Mouse (Mus musculus): ENCODE measurements around the gene Fam71b. TPM values are rescaled to one million over a fixed set of nuclear protein-coding genes. Genes with fewer than 3 reads are reported as not detected.
"Not testable (repeated sequence)": the region's sequence is repeated elsewhere in the genome, so short reads cannot be mapped to it uniquely, and the experiment has no call there.

The Fam71b gene
- polyA plus RNA-seq, 1 experiment = 0.04 TPM

- no peak for DNase-seq (ENCODE audit: low read depth, low spot score)
- WGBS = 35% methylated on average over 5 of the region's 5 CpGs
Measured at GRCm38 (mm10) chr11:46418860-46419259, 22.5 kb downstream of the Fam71b start.

DNA sequence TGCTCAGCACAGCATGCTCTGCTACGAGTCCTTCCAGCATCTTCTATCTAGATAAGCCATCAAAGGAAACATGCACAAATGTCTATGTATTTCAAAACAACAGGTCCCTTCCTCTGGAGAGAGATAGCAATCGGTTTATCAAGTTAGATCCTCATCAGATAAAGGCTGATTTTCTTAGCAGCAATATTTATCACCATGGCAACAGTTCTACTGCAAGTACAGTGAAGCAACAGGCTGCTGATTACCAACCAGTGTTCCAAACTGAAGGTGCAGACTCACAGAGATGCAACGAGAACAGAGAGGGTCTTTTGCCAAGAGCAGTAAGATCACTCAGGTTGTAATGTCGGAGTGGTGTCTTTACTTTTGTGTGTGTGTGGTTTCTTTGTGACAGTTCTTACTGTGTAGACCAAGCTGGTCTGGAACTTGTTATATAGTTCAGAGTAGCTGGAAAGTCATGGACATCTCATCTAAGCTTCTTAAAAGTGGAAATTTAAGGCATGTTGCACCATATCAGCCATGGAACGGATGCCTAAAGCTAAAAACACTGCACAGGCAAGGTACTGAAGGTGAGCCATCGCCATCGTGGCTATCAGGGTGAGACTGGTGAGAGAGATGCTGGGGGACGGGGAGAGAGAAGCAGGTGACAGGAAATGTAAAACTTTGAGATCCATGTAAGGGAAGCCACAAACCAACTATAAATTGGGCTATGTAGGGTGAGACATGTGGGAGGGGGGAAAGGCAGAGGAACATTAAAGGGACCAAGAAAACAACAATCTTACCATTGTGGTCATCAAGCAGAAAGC is 24.9 kb downstream of the Fam71b start:
- no peak for DNase-seq (ENCODE audit: low read depth, low spot score)
- 68% methylated on average over 8 of the region's 8 CpGs for WGBS

GRCm38 (mm10) chr11:46428131-46428530 is 31.8 kb downstream of the Fam71b start:
- DNase-seq (ENCODE audit: low read depth, low spot score) = not testable (repeated sequence)
- WGBS = 38% methylated on average over 4 of the region's 4 CpGs

DNA sequence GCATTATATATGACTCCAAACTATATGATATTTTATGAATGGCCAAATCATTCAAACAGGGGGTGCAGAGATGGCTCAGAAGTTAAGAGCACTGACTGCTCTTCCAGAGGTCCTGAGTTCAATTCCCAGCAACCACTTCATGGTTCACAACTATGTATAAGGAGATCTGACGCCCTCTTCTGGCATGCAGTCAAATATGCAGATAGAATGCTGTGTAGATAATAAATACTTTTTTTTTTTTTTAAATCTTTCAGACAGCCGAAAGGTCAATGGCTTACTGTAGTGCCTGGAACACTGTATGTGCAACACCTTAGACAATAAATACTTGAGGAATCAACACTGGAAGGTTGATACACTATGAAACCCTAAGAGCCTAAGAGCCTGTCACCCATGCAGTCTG is 33.8 kb downstream of the Fam71b start:
- 83% methylated on average over 2 of the region's 2 CpGs for WGBS
- no peak for DNase-seq (ENCODE audit: low read depth, low spot score)

DNA sequence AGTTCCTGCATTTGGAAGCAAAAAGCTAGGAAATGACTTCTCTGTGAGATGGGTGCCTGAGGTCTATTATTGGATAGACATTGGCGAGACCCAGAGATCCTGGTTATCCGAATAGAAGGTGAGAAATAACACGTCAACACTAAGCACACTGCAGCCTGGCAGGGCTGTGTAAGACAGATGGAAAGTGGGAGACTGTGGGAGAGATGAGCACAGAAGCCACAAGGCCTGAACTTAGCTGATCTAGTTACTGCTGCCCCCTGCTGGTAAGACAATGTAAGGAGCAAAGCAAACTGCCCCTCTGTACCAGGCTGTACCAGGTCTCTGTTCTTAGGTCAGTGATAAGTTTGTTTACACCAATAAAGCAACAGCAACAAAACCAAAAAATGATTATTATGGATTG is 34.8 kb downstream of the Fam71b start:
- WGBS = 41% methylated on average over 3 of the region's 3 CpGs
- DNase-seq (ENCODE audit: low read depth, low spot score) = peak; percentile 32

GRCm38 (mm10) chr11:46435363-46435762 is 39.0 kb downstream of the Fam71b start:
- DNase-seq (ENCODE audit: low read depth, low spot score) = no peak

- WGBS = 2% methylated on average over 59 of the region's 59 CpGs
Measured at GRCm38 (mm10) chr11:46436760-46437458, 40.5 kb downstream of the Fam71b start, which contains the start of gene Med7. Gene Med7 (plus strand): TSS chr11:46436925.

DNA sequence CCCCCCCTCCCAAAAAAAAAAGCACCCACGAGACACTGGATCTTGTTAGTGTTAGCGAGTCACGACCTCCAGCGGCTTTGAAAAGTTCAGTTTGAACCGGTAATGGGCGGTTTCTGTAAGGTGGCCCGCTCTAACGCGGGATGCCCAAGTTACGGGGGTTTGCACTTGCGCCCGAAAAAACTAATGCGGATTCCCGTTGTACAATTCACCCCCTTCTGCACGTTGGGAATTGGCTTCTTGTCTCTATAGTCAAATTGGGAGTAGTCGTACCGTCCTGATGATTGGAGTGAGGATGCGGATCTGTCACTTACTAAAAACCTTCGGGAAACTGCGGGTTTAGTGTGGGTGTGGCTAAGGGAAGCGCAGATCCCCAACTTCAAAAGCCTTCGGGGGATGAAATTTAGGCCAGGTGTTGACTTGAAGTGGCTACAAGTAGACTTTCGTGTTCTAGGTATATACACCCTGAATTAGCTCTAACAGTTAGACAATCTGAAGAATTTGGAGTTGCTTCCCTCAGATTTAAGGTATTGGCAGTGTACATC is 41.2 kb downstream of the Fam71b start:
- peak; percentile 22 for DNase-seq (ENCODE audit: low read depth, low spot score)

More at GRCm38 (mm10) chr11:46436760-46437458, 40.5 kb downstream of the Fam71b start, which contains the start of gene Med7:
- peak; percentile 94 for DNase-seq (ENCODE audit: low read depth, low spot score)

GRCm38 (mm10) chr11:46439005-46439543 is 42.7 kb downstream of the Fam71b start:
- 71% methylated on average over 5 of the region's 5 CpGs for WGBS
- no peak for DNase-seq (ENCODE audit: low read depth, low spot score)

More for the DNA sequence above, 41.2 kb downstream of the Fam71b start:
- 3% methylated on average over 23 of the region's 23 CpGs for WGBS

DNA sequence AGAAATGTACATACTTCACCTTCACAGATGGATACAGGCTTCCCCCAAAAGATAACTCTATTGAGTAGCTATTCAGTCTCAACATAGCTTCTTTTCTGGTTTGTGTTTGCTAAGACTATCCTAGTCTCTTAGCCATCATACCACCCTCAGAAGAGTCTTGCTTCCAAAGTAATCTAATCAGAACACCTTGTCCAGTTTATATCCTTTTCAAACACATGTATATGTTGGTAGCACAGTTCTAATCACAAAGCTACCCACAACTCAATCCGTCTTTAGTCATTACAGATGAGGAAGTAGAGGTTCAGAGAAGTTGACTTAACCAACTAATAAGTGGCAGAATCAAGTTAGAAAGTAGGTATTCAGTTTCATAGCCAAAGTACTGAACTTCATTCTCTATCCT is 45.4 kb downstream of the Fam71b start:
- 81% methylated on average over 1 of the region's 1 CpGs for WGBS
- DNase-seq (ENCODE audit: low read depth, low spot score) = no peak

- DNase-seq (ENCODE audit: low read depth, low spot score) = no peak
- 86% methylated on average over 1 of the region's 1 CpGs for WGBS
Measured at GRCm38 (mm10) chr11:46443152-46443551, 46.8 kb downstream of the Fam71b start.

GRCm38 (mm10) chr11:46443979-46444378 is 47.6 kb downstream of the Fam71b start:
- no peak for DNase-seq (ENCODE audit: low read depth, low spot score)
- WGBS = 81% methylated on average over 5 of the region's 5 CpGs

GRCm38 (mm10) chr11:46446150-46446549 is 49.8 kb downstream of the Fam71b start:
- WGBS = 87% methylated on average over 6 of the region's 6 CpGs
- DNase-seq (ENCODE audit: low read depth, low spot score) = no peak

DNA sequence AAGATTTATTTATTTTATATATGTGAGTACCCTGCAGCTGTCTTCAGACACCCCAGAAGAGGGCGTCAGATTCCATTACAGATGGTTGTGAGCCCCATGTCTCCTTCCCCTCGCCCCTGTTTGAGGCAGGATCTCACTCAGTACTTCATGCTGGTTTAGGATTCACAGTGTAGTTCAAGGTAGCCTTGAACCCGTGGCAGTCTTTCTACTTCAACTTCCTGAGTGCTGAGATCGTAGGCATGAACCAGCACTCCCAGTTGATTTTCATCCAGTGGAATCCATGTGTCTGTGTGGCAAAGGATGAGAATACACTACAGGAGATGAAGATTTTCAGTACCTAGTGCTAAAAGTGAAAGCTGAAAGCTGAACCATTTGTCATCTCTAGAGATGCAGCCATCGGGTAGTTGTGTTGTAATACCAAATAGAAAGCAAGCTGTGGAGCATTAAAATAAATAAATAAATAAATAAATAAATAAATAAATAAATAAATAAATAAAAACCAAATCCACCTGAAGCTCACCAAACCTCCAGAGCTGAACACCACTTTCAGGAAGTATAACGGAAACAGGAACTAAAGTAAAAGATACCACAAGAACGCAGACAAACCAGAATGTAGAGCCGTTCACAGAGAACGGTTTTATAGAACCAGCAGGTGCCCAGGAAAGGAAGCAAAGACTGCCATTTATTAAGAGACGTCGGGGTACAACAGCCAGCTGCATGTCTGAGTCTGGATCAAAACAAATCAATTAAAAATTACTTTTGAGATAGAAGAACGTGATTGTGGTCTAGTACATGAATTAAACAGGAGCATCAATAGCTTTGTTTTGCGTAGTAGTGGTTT is 51.5 kb downstream of the Fam71b start:
- no peak for DNase-seq (ENCODE audit: low read depth, low spot score)
- 73% methylated on average over 13 of the region's 13 CpGs for WGBS

DNA sequence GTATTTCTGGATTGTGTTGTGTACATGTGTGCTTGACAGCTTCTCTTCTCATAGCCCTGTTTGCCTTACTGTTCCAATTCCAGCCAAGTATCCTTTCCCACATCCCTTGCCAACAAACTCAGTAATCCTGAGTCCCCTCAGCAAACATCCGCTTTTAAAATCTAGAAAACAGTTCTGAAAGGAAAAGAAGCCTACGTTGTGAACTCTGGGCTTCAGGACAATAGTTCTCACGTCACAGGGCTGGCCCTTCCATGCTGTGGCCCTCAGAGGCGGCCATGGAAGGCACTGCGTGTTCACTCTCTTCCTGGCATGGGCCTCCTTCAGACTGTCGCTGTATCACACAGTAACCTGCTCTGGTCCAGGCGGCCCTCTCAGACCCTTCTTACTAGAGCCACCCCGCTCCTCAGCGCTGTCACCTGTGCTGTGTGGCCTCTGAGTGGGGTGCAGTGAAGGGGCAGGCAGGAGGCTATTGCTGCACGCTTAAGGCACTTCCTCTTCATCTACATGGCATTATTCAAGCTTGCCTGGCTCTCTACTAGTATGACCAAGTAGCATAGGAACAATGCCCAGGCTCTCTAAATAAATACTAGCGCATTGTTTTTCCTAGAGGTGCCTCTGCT is 53.2 kb downstream of the Fam71b start:
- no peak for DNase-seq (ENCODE audit: low read depth, low spot score)
- 76% methylated on average over 11 of the region's 11 CpGs for WGBS

- WGBS = 56% methylated on average over 6 of the region's 6 CpGs
- DNase-seq (ENCODE audit: low read depth, low spot score) = no peak
Measured at GRCm38 (mm10) chr11:46454453-46455045, 58.2 kb downstream of the Fam71b start, which contains the start of gene Havcr2. Gene Havcr2 (plus strand): TSS chr11:46454935.
